Mouse (Mus musculus): ENCODE data around the gene Pacsin2.
A peak's percentile ranks its signal among the peaks of the same experiment; 100 is the strongest.
"Not testable (repeated sequence)": the region's sequence is repeated elsewhere in the genome, so short reads cannot be mapped to it uniquely, and the experiment has no call there.

Gene Pacsin2

GRCm38 (mm10) chr15:83479818-83480217 is 15.4 kb upstream of the Pacsin2 start:
- DNase-seq (ENCODE audit: low spot score in 2 of 2): no peak

- no peak for DNase-seq (ENCODE audit: low spot score in 2 of 2)
Observed at GRCm38 (mm10) chr15:83478096-83478495, 13.7 kb upstream of the Pacsin2 start.

GRCm38 (mm10) chr15:83476593-83477273 is 12.3 kb upstream of the Pacsin2 start:
- DNase-seq (ENCODE audit: low spot score in 2 of 2): no peak

- no peak for DNase-seq (ENCODE audit: low spot score in 2 of 2)
Observed at GRCm38 (mm10) chr15:83474466-83474836, 10.0 kb upstream of the Pacsin2 start.

- no peak for DNase-seq (ENCODE audit: low spot score in 2 of 2)
Observed at GRCm38 (mm10) chr15:83473832-83474465, 9.5 kb upstream of the Pacsin2 start.

- DNase-seq (ENCODE audit: low spot score in 2 of 2): no peak
Observed at GRCm38 (mm10) chr15:83473251-83473650, 8.8 kb upstream of the Pacsin2 start.

GRCm38 (mm10) chr15:83471476-83471875 is 7.1 kb upstream of the Pacsin2 start:
- DNase-seq (ENCODE audit: low spot score in 2 of 2): no peak

GRCm38 (mm10) chr15:83470443-83470842 is 6.0 kb upstream of the Pacsin2 start:
- DNase-seq (ENCODE audit: low spot score in 2 of 2): no peak

GRCm38 (mm10) chr15:83469279-83469821 is 4.9 kb upstream of the Pacsin2 start:
- no peak for DNase-seq (ENCODE audit: low spot score in 2 of 2)

- DNase-seq (ENCODE audit: low spot score in 2 of 2): no peak
Observed at GRCm38 (mm10) chr15:83467232-83467966, 3.0 kb upstream of the Pacsin2 start.

- DNase-seq (ENCODE audit: low spot score in 2 of 2): no peak
Observed at GRCm38 (mm10) chr15:83466331-83466730, 1.9 kb upstream of the Pacsin2 start.

- peak in 1 of 2 experiments; percentile 25 for DNase-seq (ENCODE audit: low spot score in 2 of 2)
Observed at GRCm38 (mm10) chr15:83464905-83465650, 672 bp upstream of the Pacsin2 start.

GRCm38 (mm10) chr15:83463369-83464082 is 880 bp downstream of the Pacsin2 start:
- DNase-seq (ENCODE audit: low spot score in 2 of 2): no peak

- DNase-seq (ENCODE audit: low spot score in 2 of 2): not testable (repeated sequence)
Observed at GRCm38 (mm10) chr15:83462349-83462748, 2.1 kb downstream of the Pacsin2 start.

- DNase-seq (ENCODE audit: low spot score in 2 of 2): no peak
Observed at GRCm38 (mm10) chr15:83460891-83461290, 3.5 kb downstream of the Pacsin2 start.

- DNase-seq (ENCODE audit: low spot score in 2 of 2): no peak
Observed at GRCm38 (mm10) chr15:83457541-83457940, 6.9 kb downstream of the Pacsin2 start.

- no peak for DNase-seq (ENCODE audit: low spot score in 2 of 2)
Observed at GRCm38 (mm10) chr15:83455637-83456036, 8.8 kb downstream of the Pacsin2 start.

- DNase-seq (ENCODE audit: low spot score in 2 of 2): no peak
Observed at GRCm38 (mm10) chr15:83455034-83455433, 9.4 kb downstream of the Pacsin2 start.

- DNase-seq (ENCODE audit: low spot score in 2 of 2): no peak
Observed at GRCm38 (mm10) chr15:83454419-83454818, 10.0 kb downstream of the Pacsin2 start.

- DNase-seq (ENCODE audit: low spot score in 2 of 2): no peak
Observed at GRCm38 (mm10) chr15:83453879-83454278, 10.5 kb downstream of the Pacsin2 start.

GRCm38 (mm10) chr15:83452219-83452760 is 12.1 kb downstream of the Pacsin2 start:
- DNase-seq (ENCODE audit: low spot score in 2 of 2): no peak
